Mouse (Mus musculus): ENCODE data around the gene Etv2. TPM values are rescaled to one million over a fixed set of nuclear protein-coding genes. Genes with fewer than 3 reads are reported as not detected.

Gene Etv2
- polyA plus RNA-seq, 1 experiment from 2014 or later, result not detected

DNA sequence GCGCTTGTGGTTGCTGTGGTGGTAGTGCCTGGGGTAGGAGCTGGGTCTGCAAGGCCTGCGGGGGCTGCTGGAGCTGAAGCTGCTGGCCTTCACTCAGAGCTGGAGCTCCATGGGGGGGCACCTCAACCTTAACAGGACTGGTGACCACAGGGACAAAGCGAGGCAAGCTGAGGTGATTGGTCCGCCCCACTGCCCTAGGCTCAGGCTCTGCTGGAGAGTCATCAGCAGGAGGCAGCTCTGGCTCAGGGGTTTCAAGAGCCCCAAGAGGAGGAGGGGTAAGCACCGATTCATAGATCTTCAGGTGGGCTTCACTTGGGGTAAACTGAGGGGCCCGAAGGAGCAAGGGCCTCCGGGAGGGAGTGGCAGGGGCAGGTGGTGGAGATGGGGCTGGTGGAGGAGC is 50.5 kb downstream of the Etv2 start:
- ATAC-seq (ENCODE audit: low FRiP score), result no peak
- Histone ChIP-seq H3K36me3 (peaks cover 61% of the 10 kb centered on the region), H3K4me3 (replicated peaks) (no peak overlapping the region), H3K27ac (replicated peaks) (no peak overlapping the region), H3K27me3 (replicated peaks) (no peaks in the 10 kb centered on the region), H3K9ac (replicated peaks) (no peak overlapping the region), H3K4me2 (no peak overlapping the region), H3K4me1 (peaks cover 23% of the 10 kb centered on the region), H3K9me3 (replicated peaks) (no peaks in the 10 kb centered on the region)
- WGBS, result 95% methylated on average over 7 of the region's 7 CpGs

DNA sequence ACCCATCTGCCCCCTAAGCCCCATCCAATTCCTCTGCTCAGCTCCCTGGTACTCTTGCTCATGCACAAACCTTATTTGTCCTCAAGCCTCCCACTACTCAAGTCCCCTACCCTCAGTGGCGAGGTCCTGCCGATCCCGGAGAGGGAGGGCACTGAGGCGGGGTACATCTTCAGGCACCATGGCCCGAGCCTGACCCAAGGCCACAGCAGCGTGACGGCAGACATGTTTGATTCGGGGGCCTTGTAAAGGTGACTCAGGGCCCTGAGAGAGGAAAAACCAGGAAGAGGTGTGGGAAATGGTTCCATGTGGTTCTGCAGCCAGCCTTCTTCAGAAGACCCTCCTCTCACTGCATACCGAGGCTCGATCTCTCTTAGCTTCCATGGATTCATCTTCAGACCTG is 51.3 kb downstream of the Etv2 start:
- Histone ChIP-seq H3K27ac (replicated peaks) (no peak overlapping the region), H3K4me2 (no peak overlapping the region), H3K9ac (replicated peaks) (no peak overlapping the region), H3K4me1 (peaks cover 16% of the 10 kb centered on the region), H3K4me3 (replicated peaks) (no peak overlapping the region), H3K27me3 (replicated peaks) (no peaks in the 10 kb centered on the region), H3K9me3 (replicated peaks) (no peaks in the 10 kb centered on the region), H3K36me3 (peaks cover 69% of the 10 kb centered on the region)
- no peak for ATAC-seq (ENCODE audit: low FRiP score)
- 94% methylated on average over 10 of the region's 10 CpGs for WGBS

Small RNA genes within 50 kb of the gene (microRNA-seq; reads per million reads assigned to microRNA genes)
- not detected for gene Mir3569

Other genes starting within 250 kb of the Etv2 start
- 38.6 and 50.0 TPM in 2 replicates for gene Tyrobp, start 222.1 kb downstream of the Etv2 start, polyA plus RNA-seq (2015; fragmentation: Nextera tagmentation; extraction: Ambion mirVana)
- gene Hcst, start 216.0 kb downstream of the Etv2 start, polyA plus RNA-seq (2015; fragmentation: Nextera tagmentation; extraction: Ambion mirVana), result 0.95 and 4.5 TPM in 2 replicates
- 2.7 and 3.2 TPM in 2 replicates for gene Nfkbid, start 214.1 kb downstream of the Etv2 start, polyA plus RNA-seq (2015; fragmentation: Nextera tagmentation; extraction: Ambion mirVana)
- 577 and 709 TPM in 2 replicates for gene Aplp1, start 190.3 kb downstream of the Etv2 start, polyA plus RNA-seq (2015; fragmentation: Nextera tagmentation; extraction: Ambion mirVana)
- 0.15 and 0.36 TPM in 2 replicates for gene Kirrel2, start 178.2 kb downstream of the Etv2 start, polyA plus RNA-seq (2015; fragmentation: Nextera tagmentation; extraction: Ambion mirVana)
- 0.14 and 0.23 TPM in 2 replicates for gene Nphs1, start 177.5 kb downstream of the Etv2 start, polyA plus RNA-seq (2015; fragmentation: Nextera tagmentation; extraction: Ambion mirVana)
- 0.42 TPM in 1 of 2 replicates, not detected in the other for gene Prodh2, start 142.2 kb downstream of the Etv2 start, polyA plus RNA-seq (2015; fragmentation: Nextera tagmentation; extraction: Ambion mirVana)
- gene Arhgap33, start 100.8 kb downstream of the Etv2 start, polyA plus RNA-seq (2015; fragmentation: Nextera tagmentation; extraction: Ambion mirVana), result 78.7 and 91.1 TPM in 2 replicates
- 8.6 and 11.7 TPM in 2 replicates for gene Hspb6, start 83.7 kb downstream of the Etv2 start, polyA plus RNA-seq (2015; fragmentation: Nextera tagmentation; extraction: Ambion mirVana)
- 7.9 and 8.6 TPM in 2 replicates for gene Proser3, start 83.6 kb downstream of the Etv2 start, polyA plus RNA-seq (2015; fragmentation: Nextera tagmentation; extraction: Ambion mirVana)
- 55.6 and 61.8 TPM in 2 replicates for gene Lin37, start 76.0 kb downstream of the Etv2 start, polyA plus RNA-seq (2015; fragmentation: Nextera tagmentation; extraction: Ambion mirVana)
- gene U2af1l4, start 72.6 kb downstream of the Etv2 start, polyA plus RNA-seq (2015; fragmentation: Nextera tagmentation; extraction: Ambion mirVana), result 84.2 and 95.2 TPM in 2 replicates
- 14.6 and 14.8 TPM in 2 replicates for gene Gm49396, start 72.5 kb downstream of the Etv2 start, polyA plus RNA-seq (2015; fragmentation: Nextera tagmentation; extraction: Ambion mirVana)
- 136 and 139 TPM in 2 replicates for gene Psenen, start 72.2 kb downstream of the Etv2 start, polyA plus RNA-seq (2015; fragmentation: Nextera tagmentation; extraction: Ambion mirVana)
- 4.1 and 4.7 TPM in 2 replicates for gene Igflr1, start 70.4 kb downstream of the Etv2 start, polyA plus RNA-seq (2015; fragmentation: Nextera tagmentation; extraction: Ambion mirVana)
- 8.5 and 8.8 TPM in 2 replicates for gene Kmt2b, start 47.1 kb downstream of the Etv2 start, polyA plus RNA-seq (2015; fragmentation: Nextera tagmentation; extraction: Ambion mirVana)
- 0.37 and 0.44 TPM in 2 replicates for gene Zbtb32, start 36.9 kb downstream of the Etv2 start, polyA plus RNA-seq (2015; fragmentation: Nextera tagmentation; extraction: Ambion mirVana)
- 0.87 and 2.3 TPM in 2 replicates for gene Upk1a, start 23.0 kb downstream of the Etv2 start, polyA plus RNA-seq (2015; fragmentation: Nextera tagmentation; extraction: Ambion mirVana)
- gene Cox6b1, start 9.7 kb downstream of the Etv2 start, polyA plus RNA-seq (2015; fragmentation: Nextera tagmentation; extraction: Ambion mirVana), result 1,176 and 1,358 TPM in 2 replicates
- 125 and 129 TPM in 2 replicates for gene Rbm42, start 14.5 kb upstream of the Etv2 start, polyA plus RNA-seq (2015; fragmentation: Nextera tagmentation; extraction: Ambion mirVana)
- gene Haus5, start 29.1 kb upstream of the Etv2 start, polyA plus RNA-seq (2015; fragmentation: Nextera tagmentation; extraction: Ambion mirVana), result 22.5 and 29.3 TPM in 2 replicates
- gene Pmis2, start 35.8 kb upstream of the Etv2 start, polyA plus RNA-seq (2015; fragmentation: Nextera tagmentation; extraction: Ambion mirVana), result not detected in 2 replicates
- gene 2200002J24Rik, start 63.1 kb upstream of the Etv2 start, polyA plus RNA-seq (2015; fragmentation: Nextera tagmentation; extraction: Ambion mirVana), result 0.34 TPM in 1 of 2 replicates, not detected in the other
- gene Atp4a, start 76.4 kb upstream of the Etv2 start, polyA plus RNA-seq (2015; fragmentation: Nextera tagmentation; extraction: Ambion mirVana), result 2.8 and 3.2 TPM in 2 replicates
- gene Tmem147, start 93.7 kb upstream of the Etv2 start, polyA plus RNA-seq (2015; fragmentation: Nextera tagmentation; extraction: Ambion mirVana), result 284 and 304 TPM in 2 replicates
- 0.73 and 1.0 TPM in 2 replicates for gene Gapdhs, start 107.8 kb upstream of the Etv2 start, polyA plus RNA-seq (2015; fragmentation: Nextera tagmentation; extraction: Ambion mirVana)
- gene Sbsn, start 115.6 kb upstream of the Etv2 start, polyA plus RNA-seq (2015; fragmentation: Nextera tagmentation; extraction: Ambion mirVana), result 1.6 and 2.0 TPM in 2 replicates
- 3.7 and 6.2 TPM in 2 replicates for gene Dmkn, start 127.9 kb upstream of the Etv2 start, polyA plus RNA-seq (2015; fragmentation: Nextera tagmentation; extraction: Ambion mirVana)
- 2.4 and 10.4 TPM in 2 replicates for gene Krtdap, start 152.0 kb upstream of the Etv2 start, polyA plus RNA-seq (2015; fragmentation: Nextera tagmentation; extraction: Ambion mirVana)
- gene Ffar2, start 187.9 kb upstream of the Etv2 start, polyA plus RNA-seq (2015; fragmentation: Nextera tagmentation; extraction: Ambion mirVana), result 0.15 and 1.1 TPM in 2 replicates
- 0.14 TPM in 1 of 2 replicates, not detected in the other for gene Ffar3, start 220.3 kb upstream of the Etv2 start, polyA plus RNA-seq (2015; fragmentation: Nextera tagmentation; extraction: Ambion mirVana)
- not detected in 2 replicates for gene Ffar1, start 225.7 kb upstream of the Etv2 start, polyA plus RNA-seq (2015; fragmentation: Nextera tagmentation; extraction: Ambion mirVana)
- 0.10 and 0.11 TPM in 2 replicates for gene Cd22, start 244.5 kb upstream of the Etv2 start, polyA plus RNA-seq (2015; fragmentation: Nextera tagmentation; extraction: Ambion mirVana)

Measured in neural tube, embryonic 15.5 days (tissue).